8 mouse cellular contexts compared by ENCODE assay signal in the genomic region with DNA sequence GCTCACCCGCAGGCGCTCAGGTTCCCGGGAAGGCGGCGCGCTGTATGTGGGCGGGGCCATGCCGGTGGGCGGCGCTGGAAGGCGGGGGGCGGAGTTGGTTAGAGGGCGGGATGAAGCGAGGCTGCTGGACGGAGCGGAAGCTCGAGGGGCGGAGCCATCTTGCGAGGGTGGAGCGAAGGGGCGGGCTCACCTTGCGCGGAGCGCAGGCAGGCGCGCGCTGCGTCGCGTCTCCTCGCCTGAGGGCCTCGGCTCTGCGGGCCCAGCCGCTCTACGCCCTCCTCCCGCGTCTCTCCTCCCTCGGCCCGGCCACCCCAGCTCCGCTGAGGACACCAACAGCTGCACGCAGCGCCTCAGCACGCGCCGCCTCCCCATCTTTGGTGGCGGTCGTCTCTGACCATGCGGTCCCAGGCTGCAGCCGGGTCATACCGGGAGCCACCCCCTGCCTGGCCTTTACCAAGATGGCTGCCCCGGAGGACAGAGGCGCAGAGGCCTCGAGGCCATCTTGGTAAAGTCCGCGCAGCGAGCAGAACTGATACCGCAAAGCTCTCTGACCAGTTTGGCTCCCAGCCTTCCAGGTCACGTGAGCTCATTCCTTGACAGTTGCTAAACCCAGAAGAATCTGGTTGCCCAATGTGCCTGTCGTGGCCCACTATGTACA. TPM values are rescaled to one million over a fixed set of nuclear protein-coding genes. Genes with fewer than 3 reads are reported as not detected.
DNase-seq lines count a peak whose midpoint lies in the region; ATAC-seq and TF ChIP-seq lines count a peak whose summit lies in the region.

A gene (minus strand): TSS at position 46 of the 658 bp plus-strand sequence.

- ATAC-seq in forebrain, embryonic 15.5 days (replicated peaks), result peak; percentile 99
- peak; percentile 95 for ATAC-seq in neutrophil, adult 5-6 weeks (ENCODE audit: extremely low read depth, insufficient number of reproducible peaks, low FRiP score, poor library complexity, severe bottlenecking)

- peak; percentile 89 for DNase-seq in ES-E14 (ENCODE audit: low read depth, low spot score)
- peak; percentile 99 for DNase-seq in cerebellum, adult 11-12 months
- peak; percentile 97 for DNase-seq in heart, postnatal 25 days (ENCODE audit: low spot score)
- DNase-seq in layer of hippocampus, adult 18-20 months (ENCODE audit: low spot score in 2 of 2), result peak; percentile 98 to 99
- peak; percentile 100 for DNase-seq in lung, adult 2 months
- peak; percentile 97 for DNase-seq in thymus, adult 18-20 months

- H3K27ac ChIP-seq in ES-E14 (ENCODE audit: insufficient read depth, low read depth, low read length, poor library complexity, severe bottlenecking), result peak within 1 kb of the TSS; percentile 87
- H3K27ac ChIP-seq in forebrain, embryonic 15.5 days (replicated peaks), result peak within 1 kb of the TSS; percentile 97

- TF ChIP-seq POLR2A in lung, adult 2 months (IDR thresholded peaks at IDR 0.05; ENCODE audit: borderline replicate concordance, extremely low read depth, low read depth, low read length), result peak; percentile 99

- in situ Hi-C loops in ES-E14 (cut with MboI; ENCODE audit: low sequenced_read_pairs in 2 of 2, unreplicated experiment in 2 of 2), result no loop called here

- no peaks in the 10 kb centered on the region for H3K9me3 ChIP-seq in ES-E14 (ENCODE audit: control insufficient read depth, insufficient read depth, low read depth, low read length)
- H3K9me3 ChIP-seq in forebrain, embryonic 15.5 days, result no peaks in the 10 kb centered on the region

- H3K27me3 ChIP-seq in forebrain, embryonic 15.5 days, result no peaks in the 10 kb centered on the region

- peak within 1 kb of the TSS; percentile 92 to 93 for H3K4me3 ChIP-seq in ES-E14 (ENCODE audit: insufficient read depth in 1 of 2, low read depth in 1 of 2, low read length in 2 of 2, poor library complexity in 1 of 2, severe bottlenecking in 1 of 2)
- H3K4me3 ChIP-seq in forebrain, embryonic 15.5 days, result peak within 1 kb of the TSS; percentile 78
- peak within 1 kb of the TSS; percentile 93 for H3K4me3 ChIP-seq in lung, adult 2 months (replicated peaks; ENCODE audit: extremely low read depth, low read depth, low read length)

- H3K4me1 ChIP-seq in ES-E14 (ENCODE audit: control insufficient read depth in 2 of 2, insufficient read depth in 2 of 2, low read length in 2 of 2, poor library complexity in 1 of 2), result peaks cover 0 to 5% of the 10 kb centered on the region in 2 experiments; a peak in 1 of 4 replicates
- H3K4me1 ChIP-seq in forebrain, embryonic 15.5 days, result peaks cover 9% of the 10 kb centered on the region
- no peaks in the 10 kb centered on the region; the same call in 1 of the 2 replicates for H3K4me1 ChIP-seq in lung, adult 2 months (ENCODE audit: control insufficient read depth, insufficient read depth, low read length)

- H3K9ac ChIP-seq in ES-E14 (ENCODE audit: insufficient read depth, low read depth, low read length, poor library complexity, severe bottlenecking), result peak within 1 kb of the TSS; percentile 93
- H3K9ac ChIP-seq in forebrain, embryonic 15.5 days (replicated peaks), result peak within 1 kb of the TSS; percentile 82

- whole genome bisulfite sequencing in forebrain, embryonic 15.5 days, result under 1% methylated on average over 58 of the region's 59 CpGs
- WGBS in lung, adult 2 months, result under 1% methylated on average over 54 of the region's 59 CpGs

- H3K4me2 ChIP-seq in forebrain, embryonic 15.5 days (replicated peaks), result peak within 1 kb of the TSS; percentile 59

- H3K36me3 ChIP-seq in ES-E14 (ENCODE audit: control insufficient read depth, insufficient read depth, low read length, poor library complexity, severe bottlenecking), result no peaks in the 10 kb centered on the region
- no peaks in the 10 kb centered on the region for H3K36me3 ChIP-seq in forebrain, embryonic 15.5 days

- no peak for TF ChIP-seq CTCF in lung, adult 2 months (IDR thresholded peaks at IDR 0.05; ENCODE audit: insufficient read depth, low read length)

- intact Hi-C loops in heart, postnatal 25 days (cut with DNase I), result loop anchor here (5.0 to 10.0 kb wide), 2 partner anchors 54 to 817 kb away; a partner anchor contains a TSS

TF ChIP-seq in ES-E14, 5 proteins besides CTCF, POLR2A, EP300 and RAD21:
- TF ChIP-seq MAFK (IDR thresholded peaks at IDR 0.05; ENCODE audit: insufficient read depth, low read depth, low read length), result no peak
- peak; percentile 80 for TF ChIP-seq HCFC1 (IDR thresholded peaks at IDR 0.05; ENCODE audit: borderline replicate concordance, insufficient read depth, low read length)

RNA-seq across cellular contexts. Expression of the gene that starts here (rescaled TPM):
- 4.3 and 7.3 TPM in 2 replicates for total RNA-seq in ES-E14 (2012; rRNA removed)
- polyA plus RNA-seq in forebrain, embryonic 15.5 days (2015; fragmentation: Nextera tagmentation; extraction: Ambion mirVana), result 3.9 and 4.2 TPM in 2 replicates
- total RNA-seq in heart, postnatal 25 days (2021), result 1 to 10 TPM; 4.5 to 5.4 TPM
- total RNA-seq in layer of hippocampus, adult 18-20 months (2021), result 10 to 100 TPM; 31.6 to 31.8 TPM
- polyA plus RNA-seq in lung, adult 2 months (2012; rRNA removed), result 3.2 and 3.6 TPM in 2 replicates
- 1.7 and 2.0 TPM in 2 replicates for total RNA-seq in neutrophil, adult 5-6 weeks (2017)

Comparison
In these comparisons a context has a peak if more than half of its experiments do, and no peak if none do; other contexts are left out.
1. Peak in every context shown above with its lines: DNase-seq, ATAC-seq, H3K4me3 ChIP-seq and H3K27ac ChIP-seq.